Comparison of ENCODE assay signal across 8 mouse cellular contexts in the genomic region with DNA sequence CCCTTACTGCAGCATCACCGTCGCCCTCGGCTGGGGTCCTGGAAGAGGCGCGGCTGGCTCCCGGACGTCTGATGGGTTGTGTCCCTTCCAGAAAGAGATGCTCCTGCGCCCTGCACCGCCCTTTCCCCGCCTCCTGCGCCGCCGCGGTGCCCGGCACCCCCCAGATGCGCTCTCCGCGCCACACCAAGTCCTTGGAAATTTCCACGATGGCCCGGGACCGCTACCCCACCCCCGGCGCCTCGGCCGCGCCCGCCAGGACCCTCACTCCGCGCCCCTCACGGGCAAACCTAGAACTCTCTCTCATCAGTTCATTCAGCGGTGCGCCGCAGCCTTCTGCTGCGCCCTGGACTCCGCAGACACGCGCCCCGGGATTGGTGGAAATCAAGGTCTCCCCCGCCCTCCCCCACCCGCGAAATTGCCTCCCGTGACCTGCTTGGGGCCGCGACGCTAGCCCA. TPM values are rescaled to one million over a fixed set of nuclear protein-coding genes. Genes with fewer than 3 reads are reported as not detected.
A peak's percentile ranks its signal among the peaks of the same experiment; 100 is the strongest.
DNase-seq lines count a peak whose midpoint lies in the region; ATAC-seq and TF ChIP-seq lines count a peak whose summit lies in the region.

A gene (minus strand): TSS at position 377 of the 455 bp plus-strand sequence.

- no peaks in the 10 kb centered on the region for H3K36me3 ChIP-seq in limb, embryonic 15.5 days

- TF ChIP-seq CTCF in olfactory bulb, adult 2 months (IDR thresholded peaks at IDR 0.05; ENCODE audit: insufficient read depth, low read depth, low read length), result no peak

- H3K4me2 ChIP-seq in limb, embryonic 15.5 days, result peak within 1 kb of the TSS; percentile 98

- peak within 1 kb of the TSS; percentile 24 for H3K9ac ChIP-seq in limb, embryonic 15.5 days

- H3K4me3 ChIP-seq in limb, embryonic 15.5 days, result peak within 1 kb of the TSS; percentile 55
- H3K4me3 ChIP-seq in olfactory bulb, adult 2 months (ENCODE audit: insufficient read depth, low read depth, low read length), result peak within 1 kb of the TSS; percentile 78

- peaks cover 11% of the 10 kb centered on the region for H3K4me1 ChIP-seq in limb, embryonic 15.5 days
- H3K4me1 ChIP-seq in olfactory bulb, adult 2 months (ENCODE audit: control insufficient read depth, insufficient read depth, low read length), result peaks cover 11% of the 10 kb centered on the region

- no peaks in the 10 kb centered on the region for H3K9me3 ChIP-seq in limb, embryonic 15.5 days

- H3K27ac ChIP-seq in limb, embryonic 15.5 days, result peak within 1 kb of the TSS; percentile 50; the same call in 1 of the 2 replicates
- H3K27ac ChIP-seq in olfactory bulb, adult 2 months (ENCODE audit: insufficient read depth, low read depth, low read length), result peak within 1 kb of the TSS; percentile 95

- ATAC-seq in frontal cortex, adult (ENCODE audit: low TSS enrichment), result peak; percentile 56
- peak; percentile 16; the same call in 1 of the 2 replicates for ATAC-seq in limb, embryonic 15.5 days (ENCODE audit: insufficient number of reproducible peaks, low FRiP score, low TSS enrichment, low read depth)

- H3K27me3 ChIP-seq in limb, embryonic 15.5 days, result peaks cover 21% of the 10 kb centered on the region

- WGBS in limb, embryonic 15.5 days, result under 1% methylated on average over 45 of the region's 45 CpGs
- WGBS in olfactory bulb, adult 2 months, result under 1% methylated on average over 45 of the region's 45 CpGs

- no peak for TF ChIP-seq POLR2A in olfactory bulb, adult 2 months (IDR thresholded peaks at IDR 0.05; ENCODE audit: insufficient read depth, low read depth, low read length)

- DNase-seq in kidney, adult 11 months, result peak; percentile 52
- DNase-seq in kidney, postnatal 10 days, result no peak
- peak; percentile 83 for DNase-seq in cerebellum, adult 11-12 months
- DNase-seq in kidney, adult 9 months, result peak; percentile 63
- DNase-seq in c-Kit-positive CD71-positive TER-119-positive erythroid progenitor cells, embryonic 14.5 days (ENCODE audit: low spot score), result no peak

RNA-seq across cellular contexts. Expression of the gene that starts here (rescaled TPM):
- polyA plus RNA-seq in limb, embryonic 15.5 days (2015; fragmentation: Nextera tagmentation; extraction: Ambion mirVana), result 0.74 TPM in 2 replicates
- 84.6 TPM in 1 of 2 replicates, not detected in the other for polyA plus RNA-seq in olfactory bulb, adult 2 months (2012; ENCODE audit: insufficient read depth, insufficient read length, low replicate concordance, missing spikeins)

Comparison
In these comparisons a context has a peak if more than half of its experiments do, and no peak if none do; other contexts are left out.
1. RNA of the gene that starts here (polyA plus RNA-seq): 84.6 TPM in olfactory bulb, adult 2 months; 0.74 TPM in limb, embryonic 15.5 days; every median in the first group is over 10 times any median in the second.
2. DNase-seq: peak in kidney, adult 11 months (single experiment), cerebellum, adult 11-12 months (single experiment) and kidney, adult 9 months (single experiment); none in kidney, postnatal 10 days (single experiment) and c-Kit-positive CD71-positive TER-119-positive erythroid progenitor cells, embryonic 14.5 days (single experiment).
3. Peak in ATAC-seq, H3K4me3 ChIP-seq, H3K27ac ChIP-seq, H3K9ac ChIP-seq and H3K4me2 ChIP-seq in limb, embryonic 15.5 days; RNA of the gene not detected or under 1 TPM.